Mouse (Mus musculus) brain, adult 2 months (tissue): Measurements from ENCODE around the gene Vav2.
A peak's percentile ranks its signal among the peaks of the same experiment; 100 is the strongest.

Source experiments
- DNase-seq: peaks from one replicate; pipeline ENCODE4 v3.0.0; 2011; ENCODE audit warnings: low read depth, low spot score

Gene Vav2

DNA sequence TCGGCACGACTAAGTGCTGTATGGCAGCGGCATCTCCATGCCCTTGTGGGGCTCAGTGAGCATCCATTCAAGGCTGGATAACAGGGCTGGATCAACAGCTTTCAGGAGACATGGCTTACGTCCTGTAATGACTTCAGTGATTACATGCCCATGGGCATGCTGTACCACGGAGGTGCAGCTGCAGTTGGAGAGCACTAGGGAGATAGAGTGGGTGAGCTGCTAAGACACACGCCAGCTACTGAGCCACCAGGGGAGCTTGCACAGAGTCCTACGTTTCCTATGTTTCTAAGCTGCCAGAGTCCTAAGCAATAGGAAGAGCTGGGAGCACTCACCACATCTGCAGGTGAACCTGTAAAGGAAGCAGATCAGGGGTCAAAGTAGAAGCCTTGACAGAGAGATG is 148.0 kb downstream of the Vav2 start:
- peak; percentile 33 for DNase-seq

DNA sequence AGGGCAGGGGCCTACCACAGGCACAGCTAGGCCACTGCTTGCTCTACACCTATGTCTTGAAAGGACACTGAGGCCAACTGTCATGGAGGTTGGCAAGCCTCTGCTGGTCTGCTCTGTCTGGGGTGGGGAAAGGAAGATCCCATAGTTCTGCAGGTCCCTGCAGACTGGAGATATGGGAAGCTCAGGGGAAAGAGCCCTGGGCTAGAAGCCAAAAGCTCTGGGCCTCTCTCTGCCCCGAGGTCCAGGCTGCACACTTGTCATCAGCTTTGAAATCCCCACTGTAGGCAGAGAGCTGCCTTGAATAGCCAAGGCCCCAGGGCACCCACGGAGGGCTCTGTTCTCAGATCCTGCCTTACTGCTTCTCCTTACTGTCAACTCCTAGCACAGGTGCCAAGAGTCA is 158.5 kb downstream of the Vav2 start:
- DNase-seq = no peak

GRCm38 (mm10) chr2:27265819-27266218 is 161.0 kb downstream of the Vav2 start:
- no peak for DNase-seq

GRCm38 (mm10) chr2:27262984-27263383 is 163.8 kb downstream of the Vav2 start:
- DNase-seq = no peak

DNA sequence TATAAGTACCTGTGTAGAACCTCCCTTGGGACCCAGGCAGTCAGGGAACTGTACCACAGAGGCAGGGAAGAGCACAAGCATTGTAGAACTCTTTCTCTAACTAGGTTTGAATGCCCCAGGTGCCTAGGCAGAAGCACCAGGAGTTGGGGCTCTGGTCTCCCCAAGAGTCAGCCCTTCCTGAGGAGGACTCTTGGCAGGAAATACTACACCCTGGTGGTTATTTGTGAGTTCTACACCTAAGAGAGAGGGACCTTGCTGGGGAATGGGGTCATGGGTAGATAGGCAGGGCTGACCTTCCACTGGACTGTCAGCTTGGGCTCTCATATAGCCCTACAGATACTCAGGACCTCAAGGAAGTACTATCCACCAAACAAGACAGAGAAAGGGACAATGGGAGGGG is 175.4 kb downstream of the Vav2 start:
- no peak for DNase-seq

- no peak for DNase-seq
Measured at GRCm38 (mm10) chr2:27248211-27248610, 178.6 kb downstream of the Vav2 start, which contains the start of gene Sardh. Sardh (minus strand) TSS chr2:27248337.

DNA sequence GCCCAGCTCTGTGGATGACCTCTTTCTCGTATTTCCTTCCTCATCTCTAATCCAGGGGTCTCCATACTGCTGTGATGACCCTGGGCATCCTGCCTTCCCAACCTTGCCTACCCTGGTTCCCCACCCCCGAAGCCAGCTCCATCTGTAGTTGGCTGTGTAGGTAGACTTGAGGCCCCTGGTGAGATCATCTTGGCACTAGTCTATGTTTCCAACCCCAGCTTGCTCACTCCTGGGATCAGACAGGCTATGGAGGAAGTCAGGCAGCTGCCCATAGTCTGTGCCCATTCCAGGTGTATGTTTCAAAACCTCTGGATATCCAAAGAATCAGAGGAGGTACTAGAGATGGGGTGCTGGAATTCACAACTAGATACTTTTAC is 179.4 kb downstream of the Vav2 start:
- no peak for DNase-seq

DNA sequence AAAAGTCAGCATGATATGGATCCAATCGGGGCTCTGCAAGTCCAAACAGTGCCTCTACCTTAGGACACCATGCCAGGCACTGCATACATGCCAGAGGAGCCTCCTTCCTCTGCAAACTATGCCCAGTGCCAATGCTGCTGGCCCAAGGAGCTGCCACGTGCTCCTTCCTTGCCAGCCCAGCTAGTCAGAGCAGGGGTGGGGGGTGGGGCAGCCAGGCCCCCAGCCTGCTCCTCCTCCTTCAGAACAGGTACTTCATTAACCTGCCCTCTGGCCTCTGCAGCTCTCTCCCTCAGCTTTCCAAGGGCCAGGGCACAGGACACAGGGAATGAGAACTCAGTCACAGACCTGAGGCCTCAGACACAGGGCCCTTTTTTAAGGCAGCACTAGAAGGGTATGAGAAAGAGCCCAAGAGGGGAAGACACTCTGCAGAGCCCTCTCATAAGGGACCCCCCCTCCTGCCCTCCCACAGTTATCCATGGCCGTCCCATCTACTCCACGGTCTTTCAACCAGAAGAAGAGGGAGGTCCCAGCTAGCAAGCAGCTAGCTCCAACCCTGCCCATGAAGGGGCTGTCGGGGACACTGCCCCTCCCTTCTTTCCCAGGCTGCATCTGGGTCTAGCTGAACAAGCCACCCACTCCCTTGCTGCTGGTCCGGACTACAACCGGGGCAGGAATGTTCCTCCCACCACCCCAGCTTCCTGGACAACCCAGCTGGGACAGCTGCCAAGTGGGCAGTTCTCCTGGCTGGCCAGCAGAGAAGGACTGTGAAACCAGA is 179.9 kb downstream of the Vav2 start:
- peak; percentile 66 for DNase-seq

GRCm38 (mm10) chr2:27245947-27246346 is 180.9 kb downstream of the Vav2 start:
- DNase-seq = no peak

- peak; percentile 67 for DNase-seq
Measured at GRCm38 (mm10) chr2:27237342-27237741, 189.5 kb downstream of the Vav2 start.

GRCm38 (mm10) chr2:27235729-27236128 is 191.1 kb downstream of the Vav2 start:
- DNase-seq = peak; percentile 83

DNA sequence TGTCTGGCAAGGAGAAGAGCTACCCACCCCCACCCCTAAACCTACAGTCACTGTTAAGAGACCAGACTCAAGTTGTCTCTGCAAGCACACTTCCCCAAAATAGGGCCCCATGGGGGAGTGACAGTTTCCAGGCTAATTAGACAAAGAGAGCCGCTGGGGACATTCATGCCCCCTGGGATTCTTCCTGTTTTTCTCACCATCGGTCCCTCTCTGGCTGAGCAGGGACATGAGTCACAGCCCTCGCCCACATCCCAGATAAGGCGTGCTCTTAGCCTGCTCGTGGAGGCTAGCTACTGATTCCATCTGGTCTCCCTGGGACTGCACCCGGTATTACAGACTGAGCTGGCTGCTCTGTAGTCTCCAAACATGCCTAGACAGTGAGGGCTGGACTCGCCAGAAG is 194.5 kb downstream of the Vav2 start:
- DNase-seq = peak; percentile 91

DNA sequence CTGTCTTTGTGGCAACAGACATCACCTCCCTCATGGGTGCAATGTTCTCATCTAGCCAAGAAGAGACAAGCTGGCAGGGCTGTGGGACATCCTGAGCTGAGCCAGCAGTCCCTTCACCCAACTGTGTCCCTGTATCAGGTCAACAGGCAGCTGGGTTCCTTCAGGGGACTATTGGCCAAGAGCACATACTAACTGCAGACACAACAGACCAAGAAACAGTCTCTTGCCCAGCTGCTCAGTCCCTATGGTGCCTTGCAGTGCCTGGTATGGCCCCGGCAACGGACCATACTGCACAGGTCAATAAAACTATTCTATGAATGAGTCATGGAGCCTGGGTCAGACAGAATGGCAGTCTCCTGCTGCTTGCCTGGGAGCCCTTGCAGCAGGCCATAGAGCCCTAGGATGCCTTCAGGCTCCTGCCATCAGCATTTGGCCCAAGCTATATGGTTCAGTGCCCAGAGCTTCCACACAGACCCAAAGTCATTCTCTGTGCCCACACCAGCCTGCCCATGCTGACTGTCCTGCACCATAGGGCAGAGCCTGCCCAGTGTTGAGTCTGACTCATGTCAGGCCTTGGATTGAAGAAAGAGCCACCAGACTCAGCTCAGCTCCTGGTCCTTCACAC is 197.2 kb downstream of the Vav2 start:
- peak; percentile 80 for DNase-seq

GRCm38 (mm10) chr2:27228809-27229480 is 197.9 kb downstream of the Vav2 start:
- DNase-seq = peak; percentile 37

GRCm38 (mm10) chr2:27226572-27226971 is 200.3 kb downstream of the Vav2 start:
- DNase-seq = peak; percentile 79

- peak; percentile 91 for DNase-seq
Measured at GRCm38 (mm10) chr2:27223012-27223421, 203.8 kb downstream of the Vav2 start.

DNA sequence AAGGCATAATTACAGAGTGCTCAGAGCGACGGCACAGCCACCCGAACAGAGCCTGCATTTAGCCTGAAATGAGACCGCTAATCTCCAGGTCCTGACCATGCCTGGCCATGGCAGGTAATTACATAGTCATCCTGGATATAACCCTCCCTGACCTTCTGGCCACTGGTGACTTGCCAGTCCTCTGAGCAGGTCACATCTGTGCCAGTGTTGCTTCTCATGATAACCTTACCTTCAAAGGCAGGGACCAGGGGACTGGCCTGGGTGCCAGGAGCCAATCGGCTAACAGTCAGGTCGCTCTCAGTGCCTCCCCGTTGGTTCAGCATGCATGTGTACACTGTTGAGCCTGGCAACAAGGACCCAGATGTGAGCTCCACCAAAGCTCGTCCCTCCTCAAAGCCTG is 208.3 kb downstream of the Vav2 start:
- no peak for DNase-seq

DNA sequence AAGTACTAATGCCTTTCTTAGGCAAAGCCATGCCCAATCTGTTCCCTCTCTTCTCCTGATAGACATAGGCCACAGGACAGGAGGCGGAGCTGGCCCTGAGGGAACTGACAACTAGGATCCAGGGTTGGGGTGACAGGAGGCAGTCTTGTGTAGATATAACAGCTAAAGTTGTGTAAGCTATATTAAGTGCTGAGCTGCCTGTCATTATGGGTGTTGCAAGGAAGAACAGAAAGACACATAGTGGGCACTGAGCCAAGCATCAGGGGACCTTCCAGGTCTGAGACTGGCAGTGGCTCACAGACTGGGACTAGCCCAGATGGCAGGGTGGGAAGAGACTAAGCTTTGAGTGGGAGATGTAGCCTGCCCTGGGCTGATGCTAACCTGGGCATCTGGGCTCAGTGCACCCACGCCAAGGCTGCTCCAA is 208.7 kb downstream of the Vav2 start:
- peak; percentile 67 for DNase-seq

DNA sequence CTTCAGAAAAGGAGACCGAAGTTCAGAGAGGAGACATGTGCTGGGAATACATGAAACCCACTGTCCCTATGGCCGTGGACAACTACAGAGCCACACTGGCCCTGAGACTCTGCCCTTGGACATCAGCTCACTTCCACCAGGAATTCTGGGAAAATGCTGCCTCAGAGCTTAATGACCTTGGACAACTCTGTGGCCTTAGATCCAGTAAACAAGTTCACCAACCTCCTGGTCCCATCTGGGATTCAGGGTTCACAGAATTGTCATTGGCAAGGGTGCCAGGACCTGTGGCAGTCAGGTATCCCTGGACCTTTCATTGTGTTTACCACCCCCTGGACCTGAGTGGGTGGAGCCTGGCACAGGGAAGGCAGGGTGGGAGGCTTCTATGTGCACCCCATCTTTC is 211.3 kb downstream of the Vav2 start:
- no peak for DNase-seq
